Mouse (Mus musculus) CD8-positive naive resting alpha-beta T cell, adult 57 days (primary cell): ENCODE data around the gene Lpcat4. TPM values are rescaled to one million over a fixed set of nuclear protein-coding genes. Genes with fewer than 3 reads are reported as not detected.

Experiments
- total RNA-seq: library from RNA; stranded (reverse); gene quantifications from one replicate; pipeline ENCODE4 v1.2.4, GENCODE M21; 2023

Lpcat4 gene
- total RNA-seq = 43.4 TPM

DNA sequence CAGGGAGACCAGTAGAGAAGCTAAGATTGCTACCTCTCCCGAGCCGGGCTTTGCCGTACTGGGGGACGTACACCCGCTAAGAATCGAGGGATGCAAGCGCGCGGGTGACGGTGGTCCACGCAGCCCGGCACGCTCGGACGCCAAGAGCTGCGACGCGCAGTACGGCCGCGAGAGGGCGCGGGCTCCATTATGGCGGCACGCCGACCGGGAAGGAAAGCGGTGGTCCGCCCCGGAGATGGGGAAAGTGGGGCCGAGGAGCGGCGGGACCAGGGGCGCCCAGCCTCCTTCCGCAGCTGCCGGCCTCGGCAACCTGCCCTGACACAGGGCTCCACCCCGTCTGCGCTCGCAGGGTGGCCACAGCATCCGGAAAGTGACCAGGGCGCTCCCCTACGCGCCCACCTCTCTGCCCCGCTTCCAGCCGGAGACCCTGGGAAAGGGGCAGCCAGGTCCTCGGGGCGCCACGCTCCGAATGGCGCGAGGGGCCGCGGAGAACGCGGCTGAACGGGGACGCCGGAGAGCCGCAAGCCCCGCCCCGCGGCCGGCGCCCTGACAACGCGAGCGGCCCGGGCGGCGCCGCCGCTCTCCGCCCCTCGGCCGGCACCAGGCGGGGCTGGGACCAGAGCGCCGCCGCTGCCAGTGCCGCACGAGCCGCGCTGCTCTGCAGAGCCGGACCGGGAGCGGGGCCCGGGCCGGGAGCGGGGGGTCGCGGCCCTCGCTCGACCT lies at the start of gene Lpcat4:
Lpcat4 (plus strand) TSS at position 257 of the 723 bp plus-strand sequence.

DNA sequence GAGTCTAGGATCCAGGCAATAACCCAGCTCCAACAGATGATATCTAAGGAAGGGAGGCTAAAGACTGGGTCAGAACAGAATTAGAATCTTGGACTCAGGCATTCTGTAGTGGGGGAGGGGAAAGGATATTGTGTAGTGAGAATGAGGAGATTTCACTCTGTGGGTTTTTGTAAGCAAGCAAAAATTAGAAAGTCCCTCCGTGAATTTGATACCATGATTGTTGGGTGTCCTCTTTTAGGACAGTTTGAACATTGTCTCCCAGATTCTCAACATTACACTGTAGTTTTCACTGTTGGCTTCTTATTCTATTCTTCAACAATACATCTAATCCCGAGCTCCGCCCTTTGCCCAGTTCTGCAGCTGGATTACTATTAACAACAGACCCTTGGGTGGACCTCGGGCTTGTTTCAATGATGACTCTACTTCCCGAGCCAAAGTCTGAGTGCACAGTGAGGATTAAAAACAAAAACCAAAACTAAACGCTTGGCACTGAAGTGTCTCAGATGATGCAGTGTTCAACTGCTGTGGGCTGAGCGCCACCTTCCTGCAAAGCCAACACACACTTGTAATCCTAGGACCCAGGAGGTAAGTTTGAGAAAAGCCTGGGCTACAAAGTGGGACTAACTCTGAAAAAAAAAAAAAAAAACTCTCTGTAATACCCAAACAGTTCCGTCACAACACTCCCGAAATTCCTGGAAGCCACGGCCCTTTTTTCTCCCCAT lies 20.1 kb downstream of the Lpcat4 start, which contains the start of gene Nutm1:
Nutm1 (minus strand) TSS at position 51 of the 722 bp plus-strand sequence.

DNA sequence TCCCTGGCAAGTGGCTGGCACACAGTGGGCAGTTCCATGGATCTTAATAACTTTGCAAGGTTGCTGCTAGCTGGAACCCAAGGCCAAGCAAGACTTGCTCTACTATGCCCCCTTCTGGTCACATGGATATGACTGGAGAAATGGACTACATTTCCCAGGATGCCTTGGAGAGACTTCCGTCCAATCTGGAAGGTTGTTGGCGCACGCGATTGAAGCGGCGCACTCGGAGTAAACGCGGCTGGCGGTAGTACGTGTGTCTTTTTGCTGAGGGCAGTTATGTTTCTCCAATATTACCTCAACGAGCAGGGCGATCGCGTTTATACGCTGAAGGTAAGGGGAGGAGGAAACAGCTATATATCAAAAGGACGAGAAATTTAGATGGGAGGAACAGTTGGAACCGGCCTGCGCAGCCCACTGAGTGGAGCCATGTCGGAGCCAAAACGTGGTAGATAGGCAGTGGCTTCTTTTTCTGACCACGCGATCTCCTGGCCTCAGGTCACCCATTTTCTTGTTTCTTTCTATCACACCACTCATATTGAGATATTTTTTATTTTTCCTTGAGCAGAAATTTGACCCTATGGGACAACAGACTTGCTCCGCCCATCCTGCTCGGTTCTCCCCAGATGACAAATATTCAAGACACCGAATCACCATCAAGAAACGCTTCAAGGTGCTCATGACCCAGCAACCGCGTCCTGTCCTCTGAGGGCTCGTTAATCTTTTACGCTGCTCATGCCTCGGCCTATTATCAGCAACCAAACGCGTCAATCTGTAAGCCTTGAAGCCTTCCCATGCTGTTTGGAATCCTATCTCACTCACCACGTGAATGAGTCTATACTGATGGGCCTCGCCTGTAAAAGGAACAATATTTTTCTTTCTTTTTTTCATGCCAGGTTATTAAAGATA lies 22.7 kb downstream of the Lpcat4 start, which contains the start of gene Nop10:
Nop10 (plus strand) TSS at position 179 of the 906 bp plus-strand sequence.

DNA sequence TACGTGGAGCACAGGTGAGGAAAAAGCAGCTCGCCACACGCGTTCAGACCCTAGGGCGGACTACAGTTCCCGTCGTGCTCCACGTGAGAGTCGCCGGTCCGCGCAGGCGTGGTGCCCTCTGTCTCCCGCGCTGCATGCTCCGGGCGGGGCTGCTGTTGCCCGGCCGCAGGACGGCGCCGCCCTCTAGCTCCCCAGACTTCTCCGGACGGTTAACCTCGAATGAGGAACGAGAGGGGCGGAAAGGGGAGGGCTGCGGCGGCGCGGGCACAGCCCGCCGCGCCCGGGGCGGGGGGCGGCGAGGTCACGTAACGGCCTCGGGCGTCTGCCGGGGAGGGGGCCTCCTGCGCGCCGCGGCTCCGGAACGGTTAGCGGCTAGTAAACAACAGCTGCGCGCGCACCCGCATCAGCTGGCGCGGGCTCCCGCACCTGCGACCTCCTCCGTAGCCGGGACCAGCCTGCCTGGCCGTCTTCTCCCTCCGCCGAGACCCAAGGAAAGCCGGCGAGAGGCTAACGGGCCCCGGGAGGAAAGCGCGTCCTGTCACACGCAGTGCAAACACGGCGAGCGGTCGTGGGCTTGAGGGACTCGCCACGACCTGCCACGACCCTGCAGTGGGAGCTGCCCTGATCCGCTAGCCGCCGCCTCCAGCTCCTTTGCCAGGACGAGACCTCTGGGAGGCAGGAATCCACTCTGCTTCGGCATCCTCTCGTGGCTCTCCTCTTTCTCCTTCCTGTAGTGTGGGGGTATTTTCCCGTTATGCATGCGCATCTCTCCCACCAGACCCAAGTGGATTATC lies 26.4 kb downstream of the Lpcat4 start, which contains the start of gene Slc12a6:
Slc12a6 (plus strand) TSS at position 378 of the 794 bp plus-strand sequence.

DNA sequence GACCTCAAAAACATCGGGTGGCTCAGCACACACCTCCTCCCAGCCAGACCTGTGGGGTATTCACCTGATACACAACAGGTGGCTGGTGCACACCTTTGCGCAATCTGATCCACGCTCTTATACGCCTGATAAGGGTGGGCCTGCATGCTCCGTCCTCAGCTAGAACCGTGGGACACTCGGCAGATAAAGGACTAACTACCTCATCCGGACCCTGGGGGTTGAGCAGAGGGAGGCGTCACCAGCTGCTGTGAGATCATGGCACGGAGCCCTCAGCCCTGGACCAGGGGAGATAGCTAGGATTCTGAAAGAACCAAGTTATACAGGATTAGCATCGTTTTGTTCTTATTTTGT lies 26.9 kb downstream of the Lpcat4 start, which contains the start of gene Gm21985:
Gm21985 (plus strand) TSS at position 73 of the 351 bp plus-strand sequence.

Other genes starting within 250 kb of the Lpcat4 start
- not detected for gene Olfr1309, start 249.2 kb upstream of the Lpcat4 start, total RNA-seq
- not detected for gene Olfr1310, start 226.8 kb upstream of the Lpcat4 start, total RNA-seq
- gene Olfr1311, start 215.1 kb upstream of the Lpcat4 start, total RNA-seq = not detected
- not detected for gene Olfr1312, start 189.2 kb upstream of the Lpcat4 start, total RNA-seq
- gene Olfr1313, start 161.6 kb upstream of the Lpcat4 start, total RNA-seq = not detected
- gene Olfr1314, start 142.7 kb upstream of the Lpcat4 start, total RNA-seq = not detected
- gene Olfr1315-ps1, start 124.0 kb upstream of the Lpcat4 start, total RNA-seq = not detected
- not detected for gene Olfr1316, start 104.5 kb upstream of the Lpcat4 start, total RNA-seq
- gene Olfr1317, start 99.1 kb upstream of the Lpcat4 start, total RNA-seq = not detected
- gene Olfr1318, start 85.3 kb upstream of the Lpcat4 start, total RNA-seq = not detected
- not detected for gene Nutm1, start 19.8 kb downstream of the Lpcat4 start, total RNA-seq
- 66.9 TPM for gene Nop10, start 22.5 kb downstream of the Lpcat4 start, total RNA-seq
- 104 TPM for gene Slc12a6, start 26.4 kb downstream of the Lpcat4 start, total RNA-seq
- not detected for gene Gm21985, start 26.8 kb downstream of the Lpcat4 start, total RNA-seq
- 33.7 TPM for gene Emc4, start 128.6 kb downstream of the Lpcat4 start, total RNA-seq
- gene Katnbl1, start 139.7 kb downstream of the Lpcat4 start, total RNA-seq = 10.7 TPM
- 13.0 TPM for gene Emc7, start 215.5 kb downstream of the Lpcat4 start, total RNA-seq
- not detected for gene Chrm5, start 241.3 kb downstream of the Lpcat4 start, total RNA-seq